Mouse (Mus musculus) lung, embryonic 14.5 days (tissue): Measurements from ENCODE around the gene Clk3. TPM values are rescaled to one million over a fixed set of nuclear protein-coding genes. Genes with fewer than 3 reads are reported as not detected.

Source experiments
- ATAC-seq: fragments of 200-750 bp; cut with Nextera tagmentation; 2 replicates; pipeline ENCODE4 v1.8.0; 2017; ENCODE audit warnings: mild to moderate bottlenecking, moderate TSS enrichment, moderate library complexity; ENCODE audit not compliant: insufficient read depth
- DNase-seq: peaks from one replicate; pipeline ENCODE4 v3.0.0-alpha.2; 2015
- H3K27ac ChIP-seq: fragments of 300-500 bp; sonication (generic); 2 replicates; pipeline ENCODE4 v1.5.1; 2014; ENCODE audit warnings: low read depth, mild to moderate bottlenecking, moderate library complexity
- H3K27me3 ChIP-seq: fragments of 300-500 bp; sonication (generic); 2 replicates; pipeline ENCODE4 v1.6.1; 2014; ENCODE audit warnings: low read length, control low read depth; ENCODE audit not compliant: insufficient read depth
- H3K36me3 ChIP-seq: fragments of 300-500 bp; sonication (generic); 2 replicates; pipeline ENCODE4 v1.6.1; 2014; ENCODE audit warnings: control low read depth; ENCODE audit not compliant: insufficient read depth
- H3K4me1 ChIP-seq: fragments of 300-500 bp; sonication (generic); 2 replicates; pipeline ENCODE4 v1.6.1; 2014; ENCODE audit warnings: antibody characterized with exemption, control low read depth; ENCODE audit not compliant: insufficient read depth
- H3K4me2 ChIP-seq: fragments of 300-500 bp; sonication (generic); 2 replicates; pipeline ENCODE4 v1.6.1; 2014; ENCODE audit warnings: mild to moderate bottlenecking
- H3K4me3 ChIP-seq: fragments of 300-500 bp; sonication (generic); 2 replicates; pipeline ENCODE4 v1.5.1; 2014; ENCODE audit warnings: low read depth, low read length
- H3K9ac ChIP-seq: fragments of 300-500 bp; sonication (generic); 2 replicates; pipeline ENCODE4 v1.6.1; 2014
- H3K9me3 ChIP-seq: fragments of 300-500 bp; sonication (generic); 2 replicates; pipeline ENCODE4 v1.6.1; 2016; ENCODE audit warnings: low read depth, low read length, control low read depth
- CTCF ChIP-seq: IDR thresholded peaks from 2 replicates; pipeline ENCODE4 v1.5.1; 2016; ENCODE audit warnings: antibody characterized with exemption, low read depth
- WGBS: fragments of 180-500 bp; shearing (Covaris S2); extraction: QIAGEN DNeasy Blood & Tissue Kit; methylation state at CpG from one replicate; pipeline ENCODE4 v1.1.7; 2014; 5-methylcytosine and 5-hydroxymethylcytosine counted together
- polyA plus RNA-seq: library from polyadenylated mRNA; unstranded; fragments of >200 nt; fragmentation: Nextera tagmentation; extraction: Ambion mirVana; gene quantifications from 2 replicates; pipeline ENCODE4 v1.2.1, GENCODE M21; 2014

Gene Clk3
- polyA plus RNA-seq, 1 experiment from 2014 or later = 72.7 TPM

DNA sequence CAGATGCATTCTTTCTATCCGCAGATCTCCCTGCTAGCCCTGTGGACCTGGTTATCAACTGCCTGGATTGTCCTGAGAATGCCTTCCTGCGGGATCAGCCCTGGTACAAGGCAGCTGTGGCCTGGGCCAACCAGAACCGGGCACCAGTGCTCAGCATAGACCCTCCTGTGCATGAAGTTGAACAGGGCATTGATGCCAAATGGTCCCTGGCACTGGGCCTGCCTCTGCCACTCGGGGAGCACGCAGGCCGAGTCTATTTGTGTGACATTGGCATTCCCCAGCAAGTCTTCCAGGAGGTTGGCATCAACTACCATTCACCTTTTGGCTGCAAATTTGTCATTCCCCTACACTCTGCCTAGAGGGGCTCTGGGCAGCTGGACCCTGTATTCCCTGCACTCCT lies 17.5 kb downstream of the Clk3 start:
- Histone ChIP-seq H3K9me3 (no peaks in the 10 kb centered on the region), H3K9ac (no peak overlapping the region), H3K4me3 (no peak overlapping the region), H3K4me1 (no peaks in the 10 kb centered on the region), H3K27me3 (no peaks in the 10 kb centered on the region), H3K36me3 (peaks cover 94% of the 10 kb centered on the region), H3K27ac (no peak overlapping the region), H3K4me2 (no peak overlapping the region)
- no peak for TF ChIP-seq CTCF
- 87% methylated on average over 6 of the region's 6 CpGs for WGBS
- ATAC-seq (no peak), DNase-seq (no peak)

DNA sequence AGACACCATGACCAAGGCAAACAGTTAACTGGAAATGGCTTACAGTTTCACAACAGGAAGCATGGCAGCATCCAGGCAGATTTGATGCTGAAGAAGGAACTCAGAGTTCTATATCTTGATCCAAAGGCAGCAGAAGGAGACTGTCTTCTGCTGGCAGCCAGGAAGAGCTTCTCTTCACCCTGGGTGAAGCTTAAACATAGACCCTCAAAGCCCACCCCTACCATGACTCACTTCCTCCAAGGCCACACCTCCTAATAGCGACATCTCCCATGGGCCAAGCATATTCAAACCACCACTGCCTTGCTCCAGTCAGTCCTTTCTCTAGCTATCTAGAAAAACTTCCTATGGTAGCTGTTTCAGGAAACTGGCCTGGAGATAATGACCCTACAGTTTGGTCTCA lies 18.6 kb downstream of the Clk3 start:
- peaks cover 92% of the 10 kb centered on the region for H3K36me3 ChIP-seq
- WGBS = 65% methylated on average over 1 of the region's 1 CpGs
- no peak overlapping the region for H3K27ac ChIP-seq
- no peak for DNase-seq
- H3K4me1 ChIP-seq = no peaks in the 10 kb centered on the region
- no peak overlapping the region for H3K4me3 ChIP-seq
- TF ChIP-seq CTCF = no peak
- no peak for ATAC-seq
- no peak overlapping the region for H3K9ac ChIP-seq
- no peaks in the 10 kb centered on the region for H3K9me3 ChIP-seq
- no peak overlapping the region for H3K4me2 ChIP-seq
- H3K27me3 ChIP-seq = no peaks in the 10 kb centered on the region

DNA sequence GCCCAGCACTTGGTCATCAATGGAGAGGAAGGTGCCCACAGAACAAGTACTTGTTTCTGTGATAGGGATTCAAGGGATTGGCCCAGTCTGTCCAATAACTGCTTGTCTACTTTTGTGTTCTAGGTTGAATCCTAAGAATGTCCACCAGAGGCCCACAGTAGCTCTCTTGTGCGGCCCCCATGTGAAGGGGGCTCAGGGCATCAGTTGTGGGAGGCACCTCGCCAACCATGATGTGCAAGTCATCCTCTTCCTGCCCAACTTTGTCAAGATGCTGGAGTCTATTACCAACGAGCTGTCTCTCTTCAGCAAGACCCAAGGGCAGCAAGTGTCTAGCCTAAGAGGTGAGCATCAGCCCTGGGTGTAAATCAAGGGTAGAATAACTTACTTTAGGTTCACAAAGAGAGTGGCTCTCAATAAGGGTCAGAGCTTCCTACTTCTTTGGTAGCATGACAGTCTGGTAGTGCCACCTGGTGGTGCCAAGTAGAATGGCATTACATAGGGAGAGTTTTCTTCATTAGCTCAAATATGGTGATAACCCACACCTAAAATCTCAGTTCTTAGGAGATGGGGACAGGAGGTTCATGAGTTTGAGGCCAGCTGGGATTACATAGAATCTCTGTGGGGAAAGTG lies 21.1 kb downstream of the Clk3 start:
- Histone ChIP-seq H3K27ac (no peak overlapping the region), H3K27me3 (no peaks in the 10 kb centered on the region), H3K4me2 (no peak overlapping the region), H3K36me3 (peaks cover 86% of the 10 kb centered on the region), H3K9me3 (no peaks in the 10 kb centered on the region), H3K9ac (no peak overlapping the region), H3K4me3 (no peak overlapping the region), H3K4me1 (no peaks in the 10 kb centered on the region)
- peak; percentile 87 for TF ChIP-seq CTCF
- DNase-seq = peak; percentile 78
- no peak for ATAC-seq
- WGBS = 68% methylated on average over 3 of the region's 3 CpGs

DNA sequence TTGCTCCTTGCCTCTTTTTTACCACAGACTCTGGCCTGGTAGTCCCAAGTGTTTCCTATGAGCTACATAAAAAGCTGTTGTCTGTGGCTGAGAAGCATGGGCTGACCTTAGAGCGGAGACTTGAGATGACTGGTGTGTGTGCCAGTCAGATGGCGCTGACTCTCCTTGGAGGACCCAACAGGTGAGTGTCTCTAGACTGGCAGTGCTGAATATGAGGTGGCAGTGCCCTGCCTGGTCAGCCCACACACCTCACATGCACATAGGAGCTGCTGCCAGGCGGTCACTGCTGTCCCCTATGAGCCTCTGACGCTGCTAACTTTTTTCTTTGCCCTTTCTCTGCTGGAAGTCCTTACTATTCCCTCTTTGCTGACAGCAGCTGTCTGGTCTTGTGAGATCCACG lies 25.8 kb downstream of the Clk3 start:
- Histone ChIP-seq H3K4me2 (no peak overlapping the region), H3K9me3 (no peaks in the 10 kb centered on the region), H3K36me3 (peaks cover 45% of the 10 kb centered on the region), H3K27me3 (no peaks in the 10 kb centered on the region), H3K27ac (no peak overlapping the region), H3K4me1 (no peaks in the 10 kb centered on the region), H3K9ac (no peak overlapping the region), H3K4me3 (no peak overlapping the region)
- ATAC-seq (no peak), DNase-seq (no peak)
- 89% methylated on average over 5 of the region's 5 CpGs for WGBS
- TF ChIP-seq CTCF = no peak

DNA sequence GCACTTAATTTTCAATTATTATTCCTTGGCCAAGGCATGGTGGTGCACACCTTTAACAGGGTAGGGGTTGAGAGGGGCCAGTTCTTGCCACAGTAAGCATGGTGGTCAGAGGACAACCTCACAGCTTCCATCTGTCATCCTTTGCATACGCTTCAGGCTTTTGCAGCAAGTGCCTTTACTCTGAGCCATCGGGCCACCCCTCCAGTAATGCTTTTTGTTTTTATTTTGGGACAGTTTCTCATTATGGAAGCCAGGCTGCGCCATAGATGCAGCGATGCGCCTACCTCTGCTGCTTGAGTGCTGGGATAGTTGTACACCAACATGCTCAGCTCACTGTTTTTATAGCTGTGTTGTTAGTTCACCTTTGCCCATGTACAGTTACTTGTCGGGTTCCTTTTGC lies 32.1 kb downstream of the Clk3 start:
- WGBS = 93% methylated on average over 6 of the region's 6 CpGs
- H3K9me3 ChIP-seq = no peaks in the 10 kb centered on the region
- H3K4me2 ChIP-seq = no peak overlapping the region
- H3K4me3 ChIP-seq = no peak overlapping the region
- no peak for ATAC-seq
- no peak for DNase-seq
- H3K9ac ChIP-seq = no peak overlapping the region
- no peak for TF ChIP-seq CTCF
- no peak overlapping the region for H3K27ac ChIP-seq
- peaks cover 32% of the 10 kb centered on the region for H3K36me3 ChIP-seq
- no peaks in the 10 kb centered on the region for H3K4me1 ChIP-seq
- no peaks in the 10 kb centered on the region for H3K27me3 ChIP-seq

DNA sequence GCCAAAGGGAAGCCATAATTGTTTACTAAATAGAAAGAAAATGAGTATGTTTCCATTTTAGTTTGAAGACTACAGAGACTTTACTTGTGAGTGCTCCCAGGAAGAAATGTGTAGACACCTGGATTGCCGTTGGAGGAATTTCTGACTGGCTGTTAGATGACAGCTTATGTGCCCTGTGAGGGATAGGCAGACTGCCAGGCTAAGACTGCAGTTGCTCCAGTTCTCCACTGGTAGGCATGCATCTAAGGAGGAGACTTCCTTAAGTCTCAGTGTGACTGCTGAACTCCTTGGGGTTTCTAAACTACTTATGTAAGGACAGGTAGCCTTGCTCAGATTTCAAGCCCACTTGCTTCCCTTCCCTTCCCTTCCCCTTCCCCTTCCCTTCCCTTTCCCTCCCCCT lies 37.3 kb downstream of the Clk3 start:
- ATAC-seq = no peak
- Histone ChIP-seq H3K4me1 (no peaks in the 10 kb centered on the region), H3K4me2 (no peak overlapping the region), H3K9ac (no peak overlapping the region), H3K9me3 (no peaks in the 10 kb centered on the region), H3K4me3 (no peak overlapping the region), H3K36me3 (peaks cover 62% of the 10 kb centered on the region), H3K27ac (no peak overlapping the region), H3K27me3 (no peaks in the 10 kb centered on the region)
- DNase-seq = no peak
- WGBS = 93% methylated on average over 1 of the region's 1 CpGs
- no peak for TF ChIP-seq CTCF

DNA sequence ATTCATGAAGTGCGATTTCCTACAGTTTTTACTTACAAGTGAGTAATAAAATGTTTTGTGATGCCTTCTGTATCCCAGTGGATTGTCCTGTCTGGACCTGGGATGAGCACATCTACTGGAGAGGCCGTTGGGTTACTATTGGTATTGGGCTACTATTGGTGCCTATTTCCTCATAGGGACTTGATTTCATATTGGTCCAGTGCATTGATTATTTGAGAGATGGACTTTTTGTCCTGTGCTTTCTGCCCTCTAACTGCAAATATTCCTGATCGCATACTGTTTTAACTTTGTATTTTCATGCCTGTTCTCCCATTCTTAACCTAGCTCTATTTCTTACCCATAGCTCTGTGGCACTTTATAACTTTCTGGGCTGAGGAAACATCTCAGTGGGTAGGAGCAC lies 41.0 kb downstream of the Clk3 start:
- no peak overlapping the region for H3K27ac ChIP-seq
- H3K4me3 ChIP-seq = no peak overlapping the region
- ATAC-seq (no peak), DNase-seq (no peak)
- no peak for TF ChIP-seq CTCF
- WGBS = 94% methylated on average over 3 of the region's 3 CpGs
- no peaks in the 10 kb centered on the region for H3K27me3 ChIP-seq
- H3K4me1 ChIP-seq = no peaks in the 10 kb centered on the region
- no peak overlapping the region for H3K4me2 ChIP-seq
- H3K9me3 ChIP-seq = no peaks in the 10 kb centered on the region
- peaks cover 51% of the 10 kb centered on the region for H3K36me3 ChIP-seq
- H3K9ac ChIP-seq = no peak overlapping the region

GRCm38 (mm10) chr9:57723796-57724195 lies 41.9 kb downstream of the Clk3 start:
- Histone ChIP-seq H3K4me2 (no peak overlapping the region), H3K4me3 (no peak overlapping the region), H3K27me3 (no peaks in the 10 kb centered on the region), H3K4me1 (no peaks in the 10 kb centered on the region), H3K27ac (no peak overlapping the region), H3K36me3 (peaks cover 43% of the 10 kb centered on the region), H3K9ac (no peak overlapping the region), H3K9me3 (no peaks in the 10 kb centered on the region)
- TF ChIP-seq CTCF = no peak
- 76% methylated on average over 5 of the region's 5 CpGs for WGBS
- ATAC-seq (no peak), DNase-seq (no peak)
